Mouse (Mus musculus) G1E (cell line): ENCODE measurements around the gene 9530077C05Rik. TPM values are rescaled to one million over a fixed set of nuclear protein-coding genes. Genes with fewer than 3 reads are reported as not detected.

ENCODE experiments used
- ATAC-seq: 2 replicates; pipeline ENCODE4 v1.8.0; 2016; ENCODE audit warnings: mild to moderate bottlenecking; ENCODE audit not compliant: insufficient number of reproducible peaks, poor library complexity, low FRiP score, severe bottlenecking; ENCODE audit errors: extremely low read depth
- DNase-seq: peaks from one replicate; pipeline ENCODE4 v3.0.0; 2012; ENCODE audit warnings: low spot score
- H3K27me3 ChIP-seq: 2 replicates; pipeline ENCODE4 v1.6.1; 2012; ENCODE audit warnings: mild to moderate bottlenecking, low read length, inconsistent platforms; ENCODE audit not compliant: insufficient read depth
- H3K36me3 ChIP-seq: replicated peaks from 2 replicates; pipeline ENCODE3; 2012; ENCODE audit warnings: mild to moderate bottlenecking, inconsistent platforms
- H3K4me1 ChIP-seq: 2 replicates; pipeline ENCODE4 v1.6.1; 2012; ENCODE audit warnings: low read depth, low read length, inconsistent platforms, mixed read lengths; ENCODE audit not compliant: insufficient read depth
- H3K4me3 ChIP-seq: 2 replicates; pipeline ENCODE4 v1.5.1; 2012; ENCODE audit warnings: low read depth, mild to moderate bottlenecking, inconsistent platforms, low read length, moderate library complexity, mixed read lengths
- H3K9me3 ChIP-seq: replicated peaks from 2 replicates; pipeline ENCODE4 v1.6.1; 2012; ENCODE audit warnings: inconsistent platforms
- CTCF ChIP-seq: IDR thresholded peaks from 2 replicates; pipeline ENCODE4 v1.5.1; 2012; ENCODE audit warnings: low read depth, low read length, inconsistent platforms, mixed read lengths
- GATA1 ChIP-seq: IDR thresholded peaks from 2 replicates; pipeline ENCODE4 v1.6.1; 2012; ENCODE audit warnings: borderline replicate concordance, low read length, inconsistent platforms, mixed read lengths
- GATA2 ChIP-seq: IDR thresholded peaks from 2 replicates; pipeline ENCODE4 v1.6.1; 2012; ENCODE audit warnings: low read depth, low read length, inconsistent platforms, borderline replicate concordance
- POLR2AphosphoS5 ChIP-seq: IDR thresholded peaks from 2 replicates; pipeline ENCODE4 v1.6.1; 2012; ENCODE audit warnings: low read depth, low read length, inconsistent platforms; ENCODE audit not compliant: insufficient replicate concordance
- TAL1 ChIP-seq: conservative IDR thresholded peaks from 2 replicates; pipeline ENCODE4 v1.6.1; 2012; ENCODE audit warnings: low read depth, low read length, inconsistent platforms, mixed read lengths
- polyA plus RNA-seq: library from polyadenylated mRNA; stranded (reverse); fragments of >175 nt; gene quantifications from 2 replicates; pipeline ENCODE4 v1.2.3, GENCODE M21; 2012
- total RNA-seq, 2 experiments: library from RNA; stranded (forward) in 1 of 2; stranded (reverse) in 1 of 2; fragments of 200-1000 nt in 1 of 2; fragments of >200 nt in 1 of 2; fragmentation: Nextera tagmentation in 1 of 2; gene quantifications; 2 replicates each; pipeline ENCODE4 v1.2.3; 2014 to 2017

Gene 9530077C05Rik
- total and polyA plus RNA-seq, 3 experiments, result 1.3 to 6.8 (median 5.1) TPM

DNA sequence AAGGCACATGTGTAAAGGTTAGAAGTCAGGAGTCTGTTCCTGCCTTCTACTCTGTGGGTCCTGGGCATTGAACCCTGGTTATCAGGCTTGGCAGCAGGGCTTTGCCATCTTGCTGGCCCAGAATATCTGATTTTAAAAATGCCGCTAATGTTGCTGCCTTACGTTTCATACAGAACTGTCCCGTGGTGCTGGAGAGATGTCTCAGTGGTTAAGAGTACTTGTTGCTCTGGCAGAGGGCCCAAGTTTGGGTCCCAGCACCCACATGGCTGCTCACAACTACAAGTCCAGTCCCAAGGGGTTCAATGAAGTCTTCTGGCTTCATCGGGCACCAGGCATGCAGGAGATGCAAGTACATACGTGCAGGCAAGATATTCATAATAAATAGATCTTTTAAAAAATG lies 54.9 kb downstream of the 9530077C05Rik start:
- Histone ChIP-seq H3K9me3 (no peaks in the 10 kb centered on the region), H3K4me3 (no peak overlapping the region; the same call in 1 of the 2 replicates), H3K4me1 (peaks cover 21% of the 10 kb centered on the region), H3K27me3 (no peaks in the 10 kb centered on the region), H3K36me3 (peaks cover 51% of the 10 kb centered on the region)
- DNase-seq (no peak), ATAC-seq (no peak)
- no peak for TF ChIP-seq POLR2AphosphoS5
- no peak for TF ChIP-seq TAL1
- TF ChIP-seq CTCF, result no peak
- TF ChIP-seq GATA1, result no peak
- TF ChIP-seq GATA2, result no peak

DNA sequence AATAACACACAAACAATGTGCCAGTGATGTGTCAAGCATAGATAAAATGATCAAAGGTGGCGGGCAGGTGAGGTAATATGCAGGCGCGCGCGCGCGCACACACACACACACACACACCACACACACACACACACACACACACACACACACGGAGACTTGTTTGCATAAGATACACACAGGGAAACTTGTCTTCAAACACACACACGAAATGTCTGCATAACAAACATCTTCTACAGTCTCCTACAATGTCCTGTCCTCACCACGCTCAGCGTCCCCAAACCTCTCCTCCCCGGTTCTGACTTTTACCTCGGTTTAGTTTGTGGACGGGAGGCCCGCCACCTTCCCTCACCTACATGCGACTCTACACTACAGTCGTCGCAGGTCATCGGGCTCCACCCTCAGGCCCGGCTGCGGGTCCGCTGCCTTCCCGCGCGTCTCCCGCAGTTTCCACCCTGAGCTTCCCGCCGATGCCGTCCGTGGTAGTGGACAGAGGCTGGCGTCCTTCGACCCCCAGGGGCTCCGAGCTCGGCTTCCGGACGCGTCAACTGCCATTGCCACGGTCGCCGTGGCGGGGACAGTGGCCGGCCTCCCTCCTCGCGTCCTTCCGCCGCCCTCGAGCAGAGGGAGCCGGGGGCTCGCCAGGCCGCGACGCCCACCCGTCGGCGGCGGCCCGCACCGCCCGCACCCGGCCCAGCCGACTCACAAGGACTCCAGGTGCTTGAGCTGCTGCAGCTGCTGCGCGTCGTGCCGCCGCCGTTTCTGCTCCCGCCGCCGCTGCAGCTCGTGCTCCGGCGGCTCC lies 56.3 kb downstream of the 9530077C05Rik start:
- ATAC-seq, result no peak
- TF ChIP-seq POLR2AphosphoS5, result no peak
- TF ChIP-seq TAL1, result no peak
- no peak for TF ChIP-seq GATA2
- TF ChIP-seq CTCF, result no peak
- TF ChIP-seq GATA1, result no peak
- Histone ChIP-seq H3K4me1 (peaks cover 21% of the 10 kb centered on the region), H3K27me3 (no peaks in the 10 kb centered on the region), H3K36me3 (peaks cover 38% of the 10 kb centered on the region), H3K9me3 (no peaks in the 10 kb centered on the region), H3K4me3 (peak overlapping the region; percentile 93)
- peak; percentile 33 for DNase-seq

DNA sequence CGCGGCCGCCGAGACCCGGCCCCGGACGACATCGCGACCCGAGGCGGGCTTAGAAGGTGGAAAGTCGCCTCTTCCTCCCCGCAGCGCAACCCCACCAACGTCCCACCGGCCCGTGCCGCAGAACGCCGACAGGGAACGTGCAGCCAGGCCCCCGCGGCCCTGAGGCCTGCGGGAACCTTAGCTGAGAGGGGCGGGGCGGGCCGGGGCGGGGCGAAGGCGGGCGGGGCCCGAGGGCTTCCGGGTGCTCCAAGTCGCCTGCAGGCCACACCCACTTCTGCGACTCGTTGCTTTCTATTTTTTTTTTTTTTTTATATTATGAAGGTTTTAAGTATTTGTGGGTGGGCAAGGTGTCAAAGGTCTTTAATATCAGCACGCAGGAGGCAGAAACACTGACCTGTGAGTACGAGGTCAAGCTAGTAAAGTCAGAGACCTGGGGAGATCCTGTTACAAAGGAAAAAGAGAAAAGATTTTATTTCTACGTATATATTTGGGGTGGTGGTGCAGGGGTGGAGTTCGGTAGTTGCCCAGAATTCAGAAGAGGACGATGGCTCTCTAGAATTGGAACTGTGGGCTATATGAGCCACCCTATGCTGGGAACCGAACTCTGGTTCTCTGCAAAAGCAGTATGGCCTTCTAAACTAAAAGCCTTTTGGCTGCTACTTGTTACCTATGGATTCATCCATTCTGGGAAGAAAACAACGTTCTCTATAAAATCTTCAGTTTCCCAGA lies 57.0 kb downstream of the 9530077C05Rik start:
- Histone ChIP-seq H3K4me1 (peaks cover 21% of the 10 kb centered on the region), H3K36me3 (peaks cover 30% of the 10 kb centered on the region), H3K27me3 (no peaks in the 10 kb centered on the region), H3K4me3 (peak overlapping the region; percentile 93), H3K9me3 (no peaks in the 10 kb centered on the region)
- peak; percentile 81 for DNase-seq
- TF ChIP-seq POLR2AphosphoS5, result no peak
- no peak for TF ChIP-seq TAL1
- TF ChIP-seq GATA1, result no peak
- TF ChIP-seq CTCF, result no peak
- TF ChIP-seq GATA2, result no peak
- ATAC-seq, result peak; percentile 28

DNA sequence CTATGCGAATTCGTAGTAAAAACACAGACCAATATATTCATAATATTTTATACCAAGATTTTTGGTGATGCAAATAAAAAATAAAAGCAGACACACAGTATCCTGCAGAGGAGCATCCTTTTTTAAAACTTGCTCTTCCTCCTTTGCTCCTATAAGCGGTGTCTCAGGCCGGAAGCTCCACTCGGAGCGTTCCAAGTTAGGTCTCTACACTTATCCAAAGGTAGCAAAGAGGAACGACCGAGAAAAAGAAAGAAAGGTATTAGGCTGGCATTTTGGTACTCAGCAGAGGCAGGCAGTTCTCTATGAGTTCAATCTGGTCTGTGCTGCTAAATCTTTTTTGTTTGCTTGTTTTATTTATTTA lies 57.6 kb downstream of the 9530077C05Rik start:
- Histone ChIP-seq H3K4me1 (peaks cover 21% of the 10 kb centered on the region), H3K4me3 (no peak overlapping the region; the same call in 1 of the 2 replicates), H3K9me3 (no peaks in the 10 kb centered on the region), H3K27me3 (no peaks in the 10 kb centered on the region), H3K36me3 (peaks cover 25% of the 10 kb centered on the region)
- DNase-seq (no peak), ATAC-seq (no peak)
- TF ChIP-seq POLR2AphosphoS5 (no peak), GATA1 (no peak), GATA2 (no peak), CTCF (no peak), TAL1 (no peak)

DNA sequence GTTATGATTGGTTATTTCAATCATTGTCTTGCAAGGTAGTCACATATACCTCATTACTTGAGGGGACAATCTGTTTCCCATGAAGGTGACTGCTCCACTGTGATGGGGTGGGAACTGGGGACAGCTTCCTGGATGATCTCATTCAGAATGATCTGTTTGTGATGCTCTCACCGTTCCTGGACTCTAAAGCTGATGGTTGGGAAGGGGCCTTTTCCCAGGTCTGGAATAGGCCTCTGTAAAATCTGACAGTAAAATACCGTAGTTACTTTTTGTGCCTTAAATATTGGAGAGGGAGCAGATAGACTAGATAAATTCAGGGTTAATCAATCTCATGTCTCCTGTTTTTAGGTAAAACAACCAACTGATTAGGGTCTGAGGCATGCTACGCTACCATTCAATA lies 58.3 kb downstream of the 9530077C05Rik start, which contains the start of gene Rp9:
Gene Rp9, minus strand, starts transcription at position 101 of the 400 bp plus-strand sequence.
- H3K4me1 ChIP-seq, result peaks cover 17% of the 10 kb centered on the region
- DNase-seq, result no peak
- TF ChIP-seq CTCF, result no peak
- no peak for TF ChIP-seq GATA2
- no peak for TF ChIP-seq POLR2AphosphoS5
- no peak for TF ChIP-seq TAL1
- no peak for TF ChIP-seq GATA1

DNA sequence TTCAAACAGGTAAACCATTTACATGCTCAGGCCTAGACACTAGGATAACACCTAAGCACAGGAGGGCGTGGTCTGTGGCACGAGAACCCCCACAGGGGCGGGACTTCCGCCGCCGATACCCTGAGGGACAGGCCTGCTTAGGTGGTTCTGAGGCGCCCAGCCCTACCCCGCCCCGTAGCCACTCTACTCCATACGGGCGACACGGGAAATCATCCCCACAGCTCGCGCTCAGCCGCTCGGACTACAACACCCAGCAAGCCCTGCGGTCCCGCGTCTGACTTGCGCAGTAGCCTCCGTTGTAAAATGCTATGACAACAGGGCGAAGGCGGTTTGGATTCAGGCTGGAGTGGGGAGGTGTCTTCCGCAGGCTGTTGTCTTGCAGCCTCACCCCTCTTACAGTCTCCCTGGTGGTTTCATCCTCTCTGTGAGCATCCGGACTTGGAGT lies 64.1 kb downstream of the 9530077C05Rik start, which contains the start of gene Bbs9:
Gene Bbs9, plus strand, starts transcription at position 292 of the 445 bp plus-strand sequence.
- Histone ChIP-seq H3K36me3 (peaks cover 5% of the 10 kb centered on the region), H3K9me3 (no peaks in the 10 kb centered on the region), H3K4me3 (peak within 1 kb of the TSS; percentile 72), H3K27me3 (no peaks in the 10 kb centered on the region), H3K4me1 (peaks cover 26% of the 10 kb centered on the region)
- ATAC-seq, result peak; percentile 96
- peak; percentile 76 for DNase-seq
- TF ChIP-seq TAL1 (no peak), POLR2AphosphoS5 (no peak), GATA2 (no peak), CTCF (no peak), GATA1 (no peak)

More for the DNA sequence above, 58.3 kb downstream of the 9530077C05Rik start, which contains the start of gene Rp9:
- Histone ChIP-seq H3K4me3 (peak within 1 kb of the TSS; percentile 93), H3K36me3 (peaks cover 18% of the 10 kb centered on the region), H3K27me3 (no peaks in the 10 kb centered on the region), H3K9me3 (no peaks in the 10 kb centered on the region)
- ATAC-seq, result no peak
